Comparison of ENCODE assay signal across 16 mouse cellular contexts in the genomic region with DNA sequence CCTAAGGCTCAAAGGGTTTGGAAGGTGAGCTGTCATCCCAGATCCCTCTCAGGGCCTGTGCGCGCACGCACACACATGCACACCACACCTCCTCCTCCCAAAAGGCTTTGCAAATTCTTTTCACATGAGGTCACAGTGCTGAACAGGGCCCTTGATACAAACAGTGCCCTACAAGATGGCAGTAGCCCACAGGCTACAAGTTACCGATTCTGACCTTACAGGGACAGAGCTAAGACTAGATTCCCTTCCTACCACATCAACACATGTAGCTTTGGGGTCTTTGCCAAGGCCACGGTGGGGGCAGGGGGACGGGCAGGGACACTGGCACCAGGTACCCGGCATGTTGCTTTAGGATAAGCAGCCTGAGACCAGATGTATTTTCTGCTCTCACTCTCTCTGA. TPM values are rescaled to one million over a fixed set of nuclear protein-coding genes. Genes with fewer than 3 reads are reported as not detected.
DNase-seq lines count a peak whose midpoint lies in the region; ATAC-seq lines count a peak whose summit lies in the region.
"Had no signal": no experiment of that assay in that cellular context is flagged by ENCODE, and none has a peak within 500 bp of the region (broad histone marks: within the 10 kb centered on the region; RNA-seq: fewer than 3 reads in every experiment).

No protein-coding gene starts in this region.

- 0 out of 2 replicates have a peak, but pooled peaks have one; percentile 21 for ATAC-seq in intestine, embryonic 16.5 days
- ATAC-seq in intestine, embryonic 15.5 days, result no peak
- ATAC-seq: hindbrain, postnatal 0 days had no signal

- no peaks in the 10 kb centered on the region for H3K27me3 ChIP-seq in intestine, embryonic 16.5 days (replicated peaks; ENCODE audit: control insufficient read depth, insufficient read depth, low read length)
- no peaks in the 10 kb centered on the region for H3K27me3 ChIP-seq in intestine, embryonic 15.5 days (replicated peaks)
- H3K27me3 ChIP-seq: CH12.LX; liver, embryonic 15.5 days had no signal

- H3K4me2 ChIP-seq in intestine, embryonic 16.5 days (ENCODE audit: low read depth, low read length), result no peak overlapping the region
- no peak overlapping the region for H3K4me2 ChIP-seq in intestine, embryonic 15.5 days (replicated peaks)
- H3K4me2 ChIP-seq: liver, embryonic 15.5 days; midbrain, embryonic 11.5 days had no signal

- no peaks in the 10 kb centered on the region for H3K9me3 ChIP-seq in intestine, embryonic 16.5 days (ENCODE audit: control insufficient read depth, low read length)
- H3K9me3 ChIP-seq in intestine, embryonic 15.5 days, result no peaks in the 10 kb centered on the region
- H3K9me3 ChIP-seq: liver, embryonic 15.5 days had no signal

- no peak overlapping the region for H3K27ac ChIP-seq in intestine, embryonic 16.5 days (ENCODE audit: low read length)
- no peak overlapping the region for H3K27ac ChIP-seq in intestine, embryonic 15.5 days
- H3K27ac ChIP-seq: hindbrain, postnatal 0 days; liver, embryonic 15.5 days had no signal

- 77% methylated on average over 7 of the region's 7 CpGs for WGBS in intestine, embryonic 16.5 days
- 71% methylated on average over 7 of the region's 7 CpGs for WGBS in intestine, embryonic 15.5 days

- H3K4me1 ChIP-seq in intestine, embryonic 16.5 days (ENCODE audit: control insufficient read depth, insufficient read depth, low read length), result no peaks in the 10 kb centered on the region
- H3K4me1 ChIP-seq in intestine, embryonic 15.5 days (replicated peaks), result no peaks in the 10 kb centered on the region
- H3K4me1 ChIP-seq: liver, embryonic 15.5 days had no signal

- DNase-seq in R1 (ENCODE audit: low read depth, low spot score), result peak; percentile 73
- peak; percentile 50 for DNase-seq in heart, adult 8-10 months (ENCODE audit: low spot score)
- DNase-seq in heart, postnatal 4 days, result peak; percentile 73
- no peak for DNase-seq in layer of hippocampus, postnatal 36 days
- DNase-seq in spleen, postnatal 4 days (ENCODE audit: low spot score in 2 of 2), result no peak
- no peak for DNase-seq in spleen, adult 12 weeks (ENCODE audit: low spot score)
- DNase-seq: adrenal gland, postnatal 25 days; gastrocnemius, postnatal 10 days; layer of hippocampus, adult 9-11 months had no signal

- H3K4me3 ChIP-seq in intestine, embryonic 16.5 days (ENCODE audit: low read length), result no peak overlapping the region
- H3K4me3 ChIP-seq in intestine, embryonic 15.5 days (replicated peaks), result no peak overlapping the region
- H3K4me3 ChIP-seq: liver, embryonic 15.5 days; myocyte had no signal

- no peaks in the 10 kb centered on the region for H3K36me3 ChIP-seq in intestine, embryonic 16.5 days (ENCODE audit: control insufficient read depth, insufficient read depth, low read length)
- H3K36me3 ChIP-seq in intestine, embryonic 15.5 days, result no peaks in the 10 kb centered on the region
- H3K36me3 ChIP-seq: liver, embryonic 15.5 days had no signal

- no peak overlapping the region for H3K9ac ChIP-seq in intestine, embryonic 16.5 days (ENCODE audit: low read depth, low read length)
- H3K9ac ChIP-seq in intestine, embryonic 15.5 days, result no peak overlapping the region
- H3K9ac ChIP-seq: liver, embryonic 15.5 days had no signal

RNA-seq across cellular contexts. Expression of a gene that starts 35.9 kb away (rescaled TPM):
- polyA plus RNA-seq in intestine, embryonic 16.5 days (2015; fragmentation: Nextera tagmentation; extraction: Ambion mirVana), result 6.4 and 7.4 TPM in 2 replicates
- 7.8 and 8.8 TPM in 2 replicates for polyA plus RNA-seq in intestine, embryonic 15.5 days (2015; fragmentation: Nextera tagmentation; extraction: Ambion mirVana)
- 100 to 1,000 TPM in 2 of 4 experiments, 10 to 100 TPM in 2; 78.6 to 124 (median 104) TPM for total RNA-seq in heart, adult 8-10 months (2022)
- total RNA-seq in heart, postnatal 4 days (2021), result 10 to 100 TPM; 35.7 to 36.0 TPM
- 10 to 100 TPM; 19.5 to 19.8 TPM for total RNA-seq in layer of hippocampus, postnatal 36 days (2021)

RNA-seq across cellular contexts. Expression of a gene that starts 46.8 kb away (rescaled TPM):
- polyA plus RNA-seq in intestine, embryonic 16.5 days (2015; fragmentation: Nextera tagmentation; extraction: Ambion mirVana), result 2.0 and 3.5 TPM in 2 replicates
- polyA plus RNA-seq in intestine, embryonic 15.5 days (2015; fragmentation: Nextera tagmentation; extraction: Ambion mirVana), result 0.88 and 3.8 TPM in 2 replicates
- total RNA-seq in heart, adult 8-10 months (2022), result 1,000 to 10,000 TPM; 1,621 to 2,329 (median 1,848) TPM
- 1,000 to 10,000 TPM; 2,111 to 2,171 TPM for total RNA-seq in heart, postnatal 4 days (2021)
- total RNA-seq in layer of hippocampus, postnatal 36 days (2021), result 10 to 100 TPM; 19.0 to 19.9 TPM
- total RNA-seq: CH12.LX had no signal

Comparison
In these comparisons a context has a peak if more than half of its experiments do, and no peak if none do; other contexts are left out.
1. DNase-seq: peak in R1 (single experiment), heart, adult 8-10 months (single experiment) and heart, postnatal 4 days (single experiment); none in layer of hippocampus, postnatal 36 days (0 of 2), spleen, postnatal 4 days (0 of 2) and spleen, adult 12 weeks (single experiment).
2. RNA of a gene that starts 46.8 kb away (total RNA-seq): 2,111 to 2,171 TPM in heart, postnatal 4 days and 1,621 to 2,329 TPM in heart, adult 8-10 months; 19.0 to 19.9 TPM in layer of hippocampus, postnatal 36 days; every median in the first group is over 10 times any median in the second.